Comparison of ENCODE assay signal across 33 mouse cellular contexts in the genomic region with DNA sequence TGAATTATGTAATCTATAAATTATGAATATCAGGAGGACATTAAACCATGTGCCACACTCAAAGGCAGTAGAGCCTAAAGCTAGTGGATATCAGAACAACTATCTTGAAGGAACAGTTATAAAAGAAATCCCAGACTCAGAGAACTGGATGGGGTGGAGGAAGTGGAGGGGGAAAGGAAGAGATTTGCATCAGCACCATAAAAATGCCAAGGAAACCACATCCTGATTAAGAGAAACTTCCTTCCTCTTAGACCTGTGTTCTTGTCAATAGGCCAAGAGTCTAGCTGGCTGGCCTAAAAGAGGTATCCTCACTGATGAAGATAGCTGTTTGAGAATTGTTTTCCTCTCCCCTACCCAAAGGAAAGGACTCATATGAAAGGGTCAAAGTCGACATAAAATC. TPM values are rescaled to one million over a fixed set of nuclear protein-coding genes. Genes with fewer than 3 reads are reported as not detected.
DNase-seq lines count a peak whose midpoint lies in the region; ATAC-seq lines count a peak whose summit lies in the region.
"Had no signal": no experiment of that assay in that cellular context is flagged by ENCODE, and none has a peak within 500 bp of the region (broad histone marks: within the 10 kb centered on the region; RNA-seq: fewer than 3 reads in every experiment).

No protein-coding gene starts in this region.

- no peaks in the 10 kb centered on the region for H3K9me3 ChIP-seq in embryonic facial prominence, embryonic 14.5 days (ENCODE audit: control insufficient read depth, low read length)
- no peaks in the 10 kb centered on the region for H3K9me3 ChIP-seq in embryonic facial prominence, embryonic 10.5 days
- H3K9me3 ChIP-seq in limb, embryonic 10.5 days (replicated peaks), result no peaks in the 10 kb centered on the region
- H3K9me3 ChIP-seq: embryonic facial prominence, embryonic 12.5 days; forebrain, embryonic 12.5 days; forebrain, embryonic 15.5 days; G1E; hindbrain, embryonic 10.5 days; hindbrain, embryonic 13.5 days; intestine, embryonic 15.5 days had no signal

- H3K27me3 ChIP-seq in embryonic facial prominence, embryonic 14.5 days (replicated peaks; ENCODE audit: control insufficient read depth, insufficient read depth, low read length), result no peaks in the 10 kb centered on the region
- no peaks in the 10 kb centered on the region for H3K27me3 ChIP-seq in embryonic facial prominence, embryonic 10.5 days (replicated peaks; ENCODE audit: low read depth, poor library complexity, severe bottlenecking)
- H3K27me3 ChIP-seq in limb, embryonic 10.5 days (ENCODE audit: low read depth, poor library complexity, severe bottlenecking), result no peaks in the 10 kb centered on the region
- H3K27me3 ChIP-seq: CH12.LX; embryonic facial prominence, embryonic 12.5 days; forebrain, embryonic 12.5 days; forebrain, embryonic 15.5 days; hindbrain, embryonic 13.5 days; intestine, embryonic 15.5 days had no signal

- WGBS in embryonic facial prominence, embryonic 14.5 days, result 46% methylated on average over 1 of the region's 1 CpGs
- 66% methylated on average over 1 of the region's 1 CpGs for WGBS in embryonic facial prominence, embryonic 10.5 days
- 76% methylated on average over 1 of the region's 1 CpGs for WGBS in limb, embryonic 10.5 days

- H3K4me3 ChIP-seq in embryonic facial prominence, embryonic 14.5 days (ENCODE audit: low read depth, low read length), result no peak overlapping the region
- H3K4me3 ChIP-seq in embryonic facial prominence, embryonic 10.5 days, result no peak overlapping the region
- H3K4me3 ChIP-seq in limb, embryonic 10.5 days, result no peak overlapping the region
- H3K4me3 ChIP-seq: embryonic facial prominence, embryonic 12.5 days; erythroblast, embryonic 14.5 days; forebrain, embryonic 12.5 days; forebrain, embryonic 15.5 days; hindbrain, embryonic 10.5 days; hindbrain, embryonic 13.5 days; intestine, embryonic 15.5 days had no signal

- no peak overlapping the region for H3K9ac ChIP-seq in embryonic facial prominence, embryonic 14.5 days (ENCODE audit: low read depth, low read length)
- H3K9ac ChIP-seq: embryonic facial prominence, embryonic 12.5 days; forebrain, embryonic 12.5 days; forebrain, embryonic 15.5 days; hindbrain, embryonic 13.5 days; intestine, embryonic 15.5 days had no signal

- H3K4me1 ChIP-seq in embryonic facial prominence, embryonic 14.5 days (ENCODE audit: control insufficient read depth, insufficient read depth, low read length), result no peaks in the 10 kb centered on the region
- peaks cover 4% of the 10 kb centered on the region; the same call in 1 of the 2 replicates for H3K4me1 ChIP-seq in embryonic facial prominence, embryonic 10.5 days
- H3K4me1 ChIP-seq in limb, embryonic 10.5 days, result peaks cover 7% of the 10 kb centered on the region
- H3K4me1 ChIP-seq: embryonic facial prominence, embryonic 12.5 days; forebrain, embryonic 12.5 days; forebrain, embryonic 15.5 days; hindbrain, embryonic 10.5 days; hindbrain, embryonic 13.5 days; intestine, embryonic 15.5 days had no signal

- H3K36me3 ChIP-seq in embryonic facial prominence, embryonic 14.5 days (ENCODE audit: control insufficient read depth, insufficient read depth, low read length), result no peaks in the 10 kb centered on the region
- no peaks in the 10 kb centered on the region for H3K36me3 ChIP-seq in embryonic facial prominence, embryonic 10.5 days (replicated peaks)
- H3K36me3 ChIP-seq in limb, embryonic 10.5 days, result no peaks in the 10 kb centered on the region
- H3K36me3 ChIP-seq: embryonic facial prominence, embryonic 12.5 days; forebrain, embryonic 12.5 days; forebrain, embryonic 15.5 days; G1E; hindbrain, embryonic 10.5 days; hindbrain, embryonic 13.5 days; intestine, embryonic 15.5 days had no signal

- H3K4me2 ChIP-seq in embryonic facial prominence, embryonic 14.5 days (ENCODE audit: low read depth, low read length), result no peak overlapping the region
- H3K4me2 ChIP-seq: embryonic facial prominence, embryonic 12.5 days; forebrain, embryonic 12.5 days; forebrain, embryonic 15.5 days; heart, embryonic 11.5 days; hindbrain, embryonic 13.5 days; intestine, embryonic 15.5 days had no signal

- no peak for ATAC-seq in embryonic facial prominence, embryonic 14.5 days (ENCODE audit: low read depth)
- ATAC-seq in granulocyte monocyte progenitor cell, adult 5-6 weeks (replicated peaks; ENCODE audit: poor library complexity, severe bottlenecking), result 0 out of 2 replicates have a peak, but pooled peaks have one; percentile 30
- peak; percentile 48; the same call in 1 of the 2 replicates for ATAC-seq in megakaryocyte progenitor cell, adult 5-6 weeks (replicated peaks; ENCODE audit: poor library complexity)
- ATAC-seq: forebrain, embryonic 15.5 days; hindbrain, embryonic 16.5 days; intestine, embryonic 15.5 days had no signal

- no peak overlapping the region for H3K27ac ChIP-seq in embryonic facial prominence, embryonic 14.5 days (replicated peaks; ENCODE audit: low read depth, low read length)
- H3K27ac ChIP-seq in embryonic facial prominence, embryonic 10.5 days (replicated peaks), result no peak overlapping the region
- no peak overlapping the region for H3K27ac ChIP-seq in limb, embryonic 10.5 days
- H3K27ac ChIP-seq: embryonic facial prominence, embryonic 12.5 days; forebrain, embryonic 12.5 days; forebrain, embryonic 15.5 days; hindbrain, embryonic 10.5 days; hindbrain, embryonic 13.5 days; intestine, embryonic 15.5 days had no signal

- DNase-seq in embryonic facial prominence, embryonic 14.5 days (ENCODE audit: low spot score), result peak; percentile 19
- no peak for DNase-seq in embryonic facial prominence, embryonic 10.5 days (ENCODE audit: low spot score)
- peak; percentile 41 for DNase-seq in 416B (ENCODE audit: low read depth)
- no peak for DNase-seq in limb, embryonic 10.5 days (ENCODE audit: low spot score)
- DNase-seq in cerebellum, postnatal 25 days, result no peak
- DNase-seq: adrenal gland, adult 2 months; adrenal gland, postnatal 14 days; B cell, adult 2 months; cerebellum, adult 18-20 months; cerebellum, adult 9-10 months; cerebellum, postnatal 36 days; gastrocnemius, postnatal 10 days; gastrocnemius, postnatal 36 days; heart, adult 11 months had no signal

RNA-seq across cellular contexts. Expression of gene Gm815, which starts 28.6 kb away (rescaled TPM):
- not detected in 2 replicates for polyA plus RNA-seq in embryonic facial prominence, embryonic 14.5 days (2014; fragmentation: Nextera tagmentation; extraction: Ambion mirVana)
- polyA plus RNA-seq in embryonic facial prominence, embryonic 10.5 days (2016; fragmentation: Nextera tagmentation; extraction: Ambion mirVana), result not detected in 2 replicates
- total RNA-seq in granulocyte monocyte progenitor cell, adult 5-6 weeks (2014; fragmentation: Nextera tagmentation), result not detected in 2 replicates
- not detected in 2 replicates for total RNA-seq in granulocyte monocyte progenitor cell, adult 5-6 weeks (2017)
- not detected in 2 replicates for total RNA-seq in megakaryocyte progenitor cell, adult 5-6 weeks (2015)
- total RNA-seq in megakaryocyte progenitor cell, adult 5-6 weeks (2017), result not detected in 2 replicates
- not detected in 2 replicates for polyA plus RNA-seq in limb, embryonic 10.5 days (2016; fragmentation: Nextera tagmentation; extraction: Ambion mirVana)
- total RNA-seq: adrenal gland, adult 2 months; adrenal gland, postnatal 14 days; CH12.LX; G1E; gastrocnemius, adult 18-20 months; gastrocnemius, postnatal 10 days; gastrocnemius, postnatal 36 days; heart, adult 8-10 months; heart, postnatal 25 days had no signal
- polyA plus RNA-seq: adrenal gland, adult 2 months; brain, embryonic 14.5 days; embryonic facial prominence, embryonic 12.5 days; erythroblast, embryonic 14.5 days; forebrain, embryonic 12.5 days; forebrain, embryonic 15.5 days; G1E; heart, embryonic 11.5 days; heart, embryonic 14.5 days; heart, postnatal 0 days; hindbrain, embryonic 10.5 days; hindbrain, embryonic 13.5 days; hindbrain, embryonic 16.5 days; intestine, embryonic 15.5 days had no signal

Comparison
In these comparisons a context has a peak if more than half of its experiments do, and no peak if none do; other contexts are left out.
1. DNase-seq: peak in embryonic facial prominence, embryonic 14.5 days (single experiment) and 416B (single experiment); none in embryonic facial prominence, embryonic 10.5 days (single experiment), limb, embryonic 10.5 days (single experiment) and cerebellum, postnatal 25 days (0 of 2).